Mouse (Mus musculus) 3134 (cell line): Measurements from ENCODE around the gene Etv3.
A peak's percentile ranks its signal among the peaks of the same experiment; 100 is the strongest.
"Not testable (repeated sequence)": the region's sequence is repeated elsewhere in the genome, so short reads cannot be mapped to it uniquely, and the experiment has no call there.

Source experiments
- DNase-seq: peaks from one replicate; pipeline ENCODE4 v3.0.0-alpha.2; 2011; ENCODE audit warnings: low spot score; ENCODE audit not compliant: insufficient read length; ENCODE audit errors: extremely low read depth

Gene Etv3

GRCm38 (mm10) chr3:87525043-87525836, at the start of gene Etv3:
Gene Etv3, plus strand, starts transcription at chr3:87525407.
- peak; percentile 84 for DNase-seq

- DNase-seq, result not testable (repeated sequence)
Observed at GRCm38 (mm10) chr3:87477948-87478347, 47.3 kb upstream of the Etv3 start.

- not testable (repeated sequence) for DNase-seq
Observed at GRCm38 (mm10) chr3:87478596-87478995, 46.6 kb upstream of the Etv3 start.

- DNase-seq, result not testable (repeated sequence)
Observed at GRCm38 (mm10) chr3:87479230-87479629, 46.0 kb upstream of the Etv3 start.

- DNase-seq, result no peak
Observed at GRCm38 (mm10) chr3:87487392-87487791, 37.8 kb upstream of the Etv3 start.

GRCm38 (mm10) chr3:87487911-87488310, 37.3 kb upstream of the Etv3 start:
- DNase-seq, result no peak

- DNase-seq, result no peak
Observed at GRCm38 (mm10) chr3:87498266-87498665, 26.9 kb upstream of the Etv3 start.

- DNase-seq, result no peak
Observed at GRCm38 (mm10) chr3:87499072-87499471, 26.1 kb upstream of the Etv3 start.

- DNase-seq, result no peak
Observed at GRCm38 (mm10) chr3:87500088-87501055, 24.8 kb upstream of the Etv3 start.

- DNase-seq, result no peak
Observed at GRCm38 (mm10) chr3:87501151-87501550, 24.1 kb upstream of the Etv3 start.

GRCm38 (mm10) chr3:87502771-87503170, 22.4 kb upstream of the Etv3 start:
- no peak for DNase-seq

- DNase-seq, result peak; percentile 20
Observed at GRCm38 (mm10) chr3:87504330-87504729, 20.9 kb upstream of the Etv3 start.

GRCm38 (mm10) chr3:87504749-87505425, 20.3 kb upstream of the Etv3 start:
- no peak for DNase-seq

GRCm38 (mm10) chr3:87506456-87507416, 18.5 kb upstream of the Etv3 start:
- DNase-seq, result no peak

GRCm38 (mm10) chr3:87508205-87508901, 16.9 kb upstream of the Etv3 start:
- peak; percentile 23 for DNase-seq

GRCm38 (mm10) chr3:87509061-87509460, 16.1 kb upstream of the Etv3 start:
- peak; percentile 39 for DNase-seq

GRCm38 (mm10) chr3:87510832-87511231, 14.4 kb upstream of the Etv3 start:
- no peak for DNase-seq

GRCm38 (mm10) chr3:87511971-87512765, 13.0 kb upstream of the Etv3 start:
- DNase-seq, result no peak
